Mouse (Mus musculus) ES-E14 (cell line): ENCODE measurements around the gene Bcorl1.

Source experiments
- CHD2 ChIP-seq: IDR thresholded peaks from 2 replicates; pipeline ENCODE4 v1.6.1; 2014; ENCODE audit warnings: mild to moderate bottlenecking, low read depth, low read length, inconsistent platforms
- HCFC1 ChIP-seq: IDR thresholded peaks from 2 replicates; pipeline ENCODE4 v1.6.1; 2012; ENCODE audit warnings: low read length, inconsistent platforms, borderline replicate concordance; ENCODE audit not compliant: insufficient read depth
- MAFK ChIP-seq: IDR thresholded peaks from 2 replicates; pipeline ENCODE4 v1.6.1; 2014; ENCODE audit warnings: mild to moderate bottlenecking, low read depth, low read length, inconsistent platforms; ENCODE audit not compliant: insufficient read depth
- ZC3H11A ChIP-seq: IDR thresholded peaks from 2 replicates; pipeline ENCODE4 v1.6.1; 2012; ENCODE audit warnings: low read depth, mild to moderate bottlenecking, inconsistent platforms, low read length, borderline replicate concordance
- ZNF384 ChIP-seq: IDR thresholded peaks from 2 replicates; pipeline ENCODE4 v1.6.1; 2012; ENCODE audit warnings: low read depth, low read length, inconsistent platforms

DNA sequence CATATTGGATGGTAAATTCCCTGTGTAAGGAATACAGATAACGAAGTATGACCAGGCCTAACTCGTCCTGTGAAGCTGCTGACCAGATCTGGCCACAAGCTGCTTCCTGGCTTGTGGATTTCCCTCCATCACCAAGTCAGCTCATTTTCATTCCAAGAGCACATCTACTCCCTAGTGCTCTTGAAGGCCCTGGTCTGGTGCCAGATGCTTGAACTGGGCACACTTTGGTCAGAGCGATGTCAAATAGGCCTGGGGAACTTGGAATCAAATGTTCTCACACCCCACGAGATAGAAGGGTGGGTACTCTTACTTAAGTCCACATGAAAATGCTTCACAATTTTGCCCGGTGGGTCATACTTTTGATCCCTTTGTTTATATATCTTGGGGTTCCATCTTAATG, 73.1 kb downstream of the Bcorl1 start:
- TF ChIP-seq ZNF384 (no peak), CHD2 (no peak), ZC3H11A (no peak), MAFK (no peak), HCFC1 (no peak)
